Mouse (Mus musculus) frontal cortex, postnatal 14 days (tissue): ENCODE results near the gene Gm7954.
"Not testable (repeated sequence)": the region's sequence is repeated elsewhere in the genome, so short reads cannot be mapped to it uniquely, and the experiment has no call there.

Source experiments
- DNase-seq, 2 experiments: peaks; one replicate each; pipeline ENCODE4 v3.0.0; 2022; ENCODE audit warnings: low spot score in 2 of 2

Gene Gm7954

DNA sequence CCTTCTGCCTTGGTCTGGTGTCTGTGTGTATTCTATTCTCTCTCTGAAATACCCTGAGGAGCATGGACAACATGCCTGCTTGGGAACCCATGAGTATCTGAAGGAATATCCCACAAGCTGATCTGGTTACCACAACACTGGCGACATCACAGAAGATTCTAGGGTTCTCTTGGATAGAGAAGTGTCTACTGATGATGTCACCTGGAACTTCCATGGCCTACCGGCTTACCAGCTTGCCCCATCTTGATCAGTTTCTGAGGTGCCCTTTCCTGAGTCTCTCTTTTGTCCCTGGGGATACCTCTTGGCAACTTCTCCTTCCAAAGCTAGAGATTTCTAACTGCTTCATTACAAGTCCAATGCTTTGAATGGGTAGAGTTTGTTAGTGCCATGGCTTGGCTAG, at the start of gene Gm7954:
Gene Gm7954, minus strand, starts transcription at position 101 of the 400 bp plus-strand sequence.
- DNase-seq: not testable (repeated sequence)

DNA sequence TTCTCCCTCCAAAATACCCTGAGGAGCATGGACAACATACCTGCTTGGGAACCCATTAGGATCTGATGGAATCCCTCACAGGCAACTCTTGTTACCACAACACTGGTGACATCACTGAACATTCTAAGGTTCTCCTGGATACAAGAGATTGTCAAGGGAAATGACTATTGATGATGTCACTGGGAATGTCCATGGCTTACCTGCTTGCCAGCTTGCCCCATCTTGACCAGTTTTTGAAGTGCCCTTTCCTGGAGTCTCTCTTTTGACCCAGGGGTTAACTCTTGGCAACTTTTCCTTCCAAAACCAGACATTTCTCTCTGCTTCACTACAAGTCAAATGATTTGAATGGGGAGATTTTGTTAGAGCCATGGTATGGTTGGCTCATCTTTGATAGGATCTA, 36.1 kb upstream of the Gm7954 start, which contains the start of gene Gm3486:
Gene Gm3486, minus strand, starts transcription at position 101 of the 400 bp plus-strand sequence.
- not testable (repeated sequence) for DNase-seq

DNA sequence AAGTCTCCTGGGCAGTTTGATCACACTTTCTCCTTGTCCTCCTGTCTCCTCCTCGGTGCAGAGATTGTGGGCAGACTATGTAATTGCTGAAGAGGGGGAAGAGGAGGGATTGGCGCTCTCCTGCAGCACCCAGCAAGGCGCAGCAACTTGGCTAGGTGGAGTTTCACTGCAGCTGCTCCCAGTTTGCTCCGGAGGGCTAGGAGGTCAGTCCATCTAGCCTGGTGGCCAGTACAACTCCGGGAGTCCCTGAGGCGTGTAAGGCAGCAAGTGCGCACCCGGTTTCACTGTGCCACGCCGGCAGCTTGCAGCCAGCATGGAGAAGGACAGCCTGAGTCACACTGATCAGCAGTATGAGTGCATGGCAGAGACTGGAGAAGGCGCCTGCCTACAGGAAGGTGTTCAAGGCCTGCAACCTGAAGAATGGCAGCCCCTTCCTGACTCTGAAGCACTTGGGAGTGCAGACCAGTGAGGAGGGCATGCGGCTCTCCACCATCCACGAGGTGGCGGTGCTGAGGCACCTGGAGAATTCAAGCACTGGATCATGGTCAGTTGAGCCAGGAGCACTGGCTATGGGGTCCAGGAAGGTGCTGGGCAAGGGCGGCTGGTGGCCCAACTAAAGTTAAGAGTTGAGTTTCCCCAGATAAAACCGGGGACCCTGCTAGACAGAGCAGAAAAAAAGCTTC, 27.8 kb downstream of the Gm7954 start:
- not testable (repeated sequence) for DNase-seq

DNA sequence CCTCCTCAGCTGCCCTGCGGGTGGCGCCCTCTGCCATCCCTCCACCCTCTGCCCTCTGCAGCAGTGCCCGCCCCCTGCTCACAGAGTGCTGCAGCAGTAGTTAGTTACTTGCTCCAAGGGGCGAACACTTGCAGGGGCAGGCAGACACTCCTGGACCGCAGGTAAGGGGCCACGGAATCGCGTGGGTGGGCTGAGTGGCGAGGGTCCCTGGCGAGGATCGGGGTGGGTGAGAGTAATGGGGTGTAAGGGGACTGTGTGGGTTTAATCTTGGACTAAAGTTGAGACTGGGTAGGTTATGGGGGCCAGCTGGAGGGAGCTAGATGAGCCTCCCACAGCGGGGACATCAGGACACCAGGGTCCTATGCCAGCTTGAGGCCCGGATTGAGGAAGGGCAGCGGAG, 28.6 kb downstream of the Gm7954 start:
- DNase-seq: not testable (repeated sequence)

DNA sequence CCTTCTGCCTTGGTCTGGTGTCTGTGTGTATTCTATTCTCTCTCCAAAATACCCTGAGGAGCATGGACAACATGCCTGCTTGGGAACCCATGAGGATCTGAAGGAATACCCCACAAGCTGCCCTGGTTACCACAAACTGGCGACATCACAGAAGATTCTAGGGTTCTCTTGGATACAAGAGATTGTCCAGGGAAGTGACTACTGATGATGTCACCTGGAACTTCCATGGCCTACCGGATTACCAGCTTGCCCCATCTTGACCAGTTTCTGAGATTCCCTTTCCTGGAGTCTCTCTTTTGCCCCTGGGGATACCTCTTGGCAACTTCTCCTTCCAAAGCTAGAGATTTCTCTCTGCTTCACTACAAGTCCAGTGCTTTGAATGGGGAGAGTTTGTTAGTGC, 45.1 kb downstream of the Gm7954 start, which contains the start of gene Gm6482:
Gene Gm6482, minus strand, starts transcription at position 101 of the 400 bp plus-strand sequence.
- DNase-seq: not testable (repeated sequence)
